Mouse (Mus musculus) CH12.LX (cell line): Measurements from ENCODE around the gene Arl4c. TPM values are rescaled to one million over a fixed set of nuclear protein-coding genes. Genes with fewer than 3 reads are reported as not detected.
A peak's percentile ranks its signal among the peaks of the same experiment; 100 is the strongest.

Source experiments
- DNase-seq: peaks from one replicate; pipeline ENCODE4 v3.0.0-alpha.2; 2013; ENCODE audit errors: extremely low read depth
- H3K27ac ChIP-seq: 2 replicates; pipeline ENCODE4 v1.5.1; 2012; ENCODE audit warnings: low read depth, mild to moderate bottlenecking, control low read depth, moderate library complexity; ENCODE audit not compliant: insufficient read depth
- H3K27me3 ChIP-seq: replicated peaks from 2 replicates; pipeline ENCODE3; 2012; ENCODE audit warnings: inconsistent platforms
- H3K36me3 ChIP-seq, 2 experiments: replicated peaks in 1 of 2; 2 replicates each; pipeline versions ENCODE3 to v1.6.1; 2012; ENCODE audit warnings: inconsistent platforms in 1 of 2, low read length in 1 of 2, mild to moderate bottlenecking in 1 of 2, mixed read lengths in 1 of 2, moderate library complexity in 1 of 2; ENCODE audit not compliant: control insufficient read depth in 1 of 2, insufficient read depth in 1 of 2
- H3K4me1 ChIP-seq, 2 experiments: 2 replicates each; pipeline ENCODE4 v1.6.1; 2012; ENCODE audit warnings: inconsistent platforms in 1 of 2, moderate library complexity in 1 of 2; ENCODE audit not compliant: insufficient read depth in 2 of 2, control insufficient read depth in 1 of 2
- H3K4me2 ChIP-seq: 2 replicates; pipeline ENCODE4 v1.6.1; 2012; ENCODE audit warnings: low read depth, mild to moderate bottlenecking, control low read depth; ENCODE audit not compliant: poor library complexity, insufficient read depth, severe bottlenecking
- H3K4me3 ChIP-seq, 3 experiments: fragments of 150-350 bp in 1 of 3; sonication (generic) in 1 of 3; replicated peaks in 1 of 3; 2 replicates each; pipeline versions ENCODE3 to v1.5.1; 2011 to 2012; ENCODE audit warnings: low read depth in 2 of 3, low read length in 2 of 3, mild to moderate bottlenecking in 2 of 3, moderate library complexity in 2 of 3, control low read depth in 1 of 3, improper control_type of control experiment in 1 of 3, inconsistent platforms in 1 of 3, mixed read lengths in 1 of 3; ENCODE audit not compliant: poor library complexity in 1 of 3
- H3K79me2 ChIP-seq: replicated peaks from 2 replicates; pipeline ENCODE4 v1.6.1; 2012; ENCODE audit warnings: mild to moderate bottlenecking, moderate library complexity; ENCODE audit not compliant: control insufficient read depth, poor library complexity, insufficient read depth, severe bottlenecking; ENCODE audit errors: extremely low read depth
- H3K9ac ChIP-seq: 2 replicates; pipeline ENCODE4 v1.6.1; 2012; ENCODE audit warnings: low read depth, mild to moderate bottlenecking, control low read depth, moderate library complexity; ENCODE audit not compliant: insufficient read depth
- H3K9me3 ChIP-seq: replicated peaks from 2 replicates; pipeline ENCODE3; 2012; ENCODE audit warnings: low read length, inconsistent platforms, mixed read lengths
- BHLHE40 ChIP-seq: IDR thresholded peaks from 2 replicates; pipeline ENCODE4 v1.6.1; 2011; ENCODE audit warnings: mild to moderate bottlenecking, low read depth, low read length, improper control_type of control experiment
- CHD2 ChIP-seq: IDR thresholded peaks from 2 replicates; pipeline ENCODE4 v1.6.1; 2011; ENCODE audit warnings: low read length, improper control_type of control experiment
- CTCF ChIP-seq, 2 experiments: IDR thresholded peaks in 1 of 2; conservative IDR thresholded peaks in 1 of 2; 2 replicates each; pipeline ENCODE4 v1.5.1; 2011 to 2012; ENCODE audit warnings: low read depth in 2 of 2, low read length in 2 of 2, improper control_type of control experiment in 1 of 2, inconsistent platforms in 1 of 2, mild to moderate bottlenecking in 1 of 2, moderate library complexity in 1 of 2
- ELF1 ChIP-seq: IDR thresholded peaks from 2 replicates; pipeline ENCODE4 v1.6.1; 2014; ENCODE audit warnings: low read depth, mild to moderate bottlenecking, inconsistent platforms, low read length, improper control_type of control experiment
- GABPA ChIP-seq: IDR thresholded peaks from 2 replicates; pipeline ENCODE4 v1.6.1; 2012; ENCODE audit warnings: low read depth, low read length, improper control_type of control experiment, inconsistent platforms; ENCODE audit not compliant: insufficient replicate concordance
- MAZ ChIP-seq: IDR thresholded peaks from 2 replicates; pipeline ENCODE4 v1.6.1; 2012; ENCODE audit warnings: low read depth, mild to moderate bottlenecking, inconsistent platforms, low read length, improper control_type of control experiment, moderate library complexity
- MEF2A ChIP-seq: IDR thresholded peaks from 2 replicates; pipeline ENCODE4 v1.6.1; 2014; ENCODE audit warnings: low read depth, mild to moderate bottlenecking, inconsistent platforms, low read length, improper control_type of control experiment, borderline replicate concordance
- MXI1 ChIP-seq: IDR thresholded peaks from 2 replicates; pipeline ENCODE4 v1.6.1; 2011; ENCODE audit warnings: mild to moderate bottlenecking, low read depth, low read length, improper control_type of control experiment
- NRF1 ChIP-seq: IDR thresholded peaks from 2 replicates; pipeline ENCODE4 v1.6.1; 2014; ENCODE audit warnings: low read depth, mild to moderate bottlenecking, inconsistent platforms, low read length, improper control_type of control experiment, moderate library complexity
- RAD21 ChIP-seq: IDR thresholded peaks from 2 replicates; pipeline ENCODE4 v1.6.1; 2011; ENCODE audit warnings: low read depth, mild to moderate bottlenecking, low read length, improper control_type of control experiment, moderate library complexity
- SIN3A ChIP-seq: IDR thresholded peaks from 2 replicates; pipeline ENCODE4 v1.6.1; 2012; ENCODE audit warnings: low read length, improper control_type of control experiment, inconsistent platforms
- TBP ChIP-seq: conservative IDR thresholded peaks from 2 replicates; pipeline ENCODE4 v1.6.1; 2011; ENCODE audit warnings: low read depth, low read length, improper control_type of control experiment
- USF1 ChIP-seq: IDR thresholded peaks from 2 replicates; pipeline ENCODE4 v1.6.1; 2014; ENCODE audit warnings: low read depth, mild to moderate bottlenecking, inconsistent platforms, low read length, improper control_type of control experiment
- ZMIZ1 ChIP-seq: IDR thresholded peaks from 2 replicates; pipeline ENCODE4 v1.6.1; 2012; ENCODE audit warnings: low read depth, mild to moderate bottlenecking, inconsistent platforms, low read length, improper control_type of control experiment
- dilution Hi-C: fragments of 300-500 bp; cut with MboI; formaldehyde crosslinking; loops from 2 replicates; pipeline ENCODE4 v1.14.3; 2020; ENCODE audit warnings: low sequenced_read_pairs; ENCODE audit not compliant: extremely low pct_unique_long_range_greater_than_20kb, extremely low pct_ligation_motif_present
- in situ Hi-C: fragments of 300-500 bp; cut with MboI; formaldehyde crosslinking; loops from 3 replicates; pipeline ENCODE4 v1.14.3; 2019; ENCODE audit warnings: low sequenced_read_pairs, low pct_ligation_motif_present, low pct_unique_long_range_greater_than_20kb, mixed read lengths
- polyA plus RNA-seq: library from polyadenylated mRNA; unstranded; fragments of >175 nt; gene quantifications from 2 replicates; pipeline ENCODE4 v1.2.1, GENCODE M21; 2012; ENCODE audit warnings: low read depth; ENCODE audit not compliant: insufficient read length
- total RNA-seq, 2 experiments: library from RNA; depleted of rRNA; stranded (reverse); fragments of 300-350 nt in 1 of 2; fragments of >200 nt in 1 of 2; gene quantifications; 2 replicates each; pipeline ENCODE4 v1.2.3; 2012 to 2014

Gene Arl4c
- total and polyA plus RNA-seq, 3 experiments = 25.8 to 33.9 (median 31.6) TPM

- H3K27ac ChIP-seq = peak overlapping the region; percentile 94
- in situ Hi-C loops = loop anchor here (10.0 kb wide), 2 partner anchors 135 to 275 kb away; no protein-coding TSS in a partner anchor
Measured at GRCm38 (mm10) chr1:88699856-88700791, 1.9 kb downstream of the Arl4c start.

GRCm38 (mm10) chr1:88699401-88699800 lies 2.6 kb downstream of the Arl4c start:
- Histone ChIP-seq H3K9me3 (peaks cover 38% of the 10 kb centered on the region), H3K4me1 (peaks cover 0 to 27% of the 10 kb centered on the region in 2 experiments; a peak in 2 of 4 replicates), H3K27ac (no peak overlapping the region), H3K4me2 (no peak overlapping the region), H3K4me3 (peak overlapping the region; percentile 85 to 97 (median 88)), H3K27me3 (no peaks in the 10 kb centered on the region), H3K79me2 (peaks cover 42% of the 10 kb centered on the region), H3K36me3 (peaks cover 4 to 10% of the 10 kb centered on the region in 2 experiments), H3K9ac (peak overlapping the region; percentile 84)
- peak; percentile 48 for DNase-seq
- dilution Hi-C loops (no loop called here), in situ Hi-C loops (no loop called here)
- TF ChIP-seq GABPA = no peak
- no peak for TF ChIP-seq CHD2
- no peak for TF ChIP-seq ELF1
- TF ChIP-seq TBP = no peak
- no peak for TF ChIP-seq NRF1
- TF ChIP-seq CTCF (conservative IDR thresholded peaks at IDR 0.05 in 1 of 2, IDR thresholded peaks at IDR 0.05 in 1 of 2; ENCODE audit: low read depth in 2 of 2, low read length in 2 of 2) = no peak
- TF ChIP-seq RAD21 = no peak
- TF ChIP-seq ZMIZ1 = no peak
- TF ChIP-seq MAZ = no peak
- TF ChIP-seq MEF2A = no peak

More at GRCm38 (mm10) chr1:88699856-88700791, 1.9 kb downstream of the Arl4c start:
- TF ChIP-seq MAZ = no peak
- TF ChIP-seq SIN3A = peak; percentile 60
- peak; percentile 54; the same call in 1 of the 2 replicates for TF ChIP-seq CHD2
- TF ChIP-seq USF1 = peak; percentile 32
- no peak for TF ChIP-seq TBP
- peak; percentile 88 for TF ChIP-seq BHLHE40
- TF ChIP-seq MXI1 = peak; percentile 48; the same call in 1 of the 2 replicates
- peak; percentile 59 for DNase-seq
- dilution Hi-C loops = no loop called here
- Histone ChIP-seq H3K27me3 (no peaks in the 10 kb centered on the region), H3K4me2 (no peak overlapping the region), H3K4me1 (peaks cover 0 to 21% of the 10 kb centered on the region in 2 experiments; a peak in 2 of 4 replicates), H3K9me3 (peaks cover 38% of the 10 kb centered on the region), H3K9ac (peak overlapping the region; percentile 84), H3K4me3 (peak overlapping the region; percentile 85 to 97 (median 88)), H3K79me2 (peaks cover 42% of the 10 kb centered on the region), H3K36me3 (peaks cover 4 to 10% of the 10 kb centered on the region in 2 experiments)
